Mouse (Mus musculus): ENCODE data around the gene Nrde2. TPM values are rescaled to one million over a fixed set of nuclear protein-coding genes. Genes with fewer than 3 reads are reported as not detected.

Gene Nrde2
- 1.5 and 4.5 TPM in 2 replicates for polyA plus RNA-seq (2012; ENCODE audit: insufficient read depth, low replicate concordance)

GRCm38 (mm10) chr12:100159261-100159975 is at the start of gene Nrde2:
Gene Nrde2 (minus strand): TSS chr12:100159653.
- peaks cover 18% of the 10 kb centered on the region for H3K4me1 ChIP-seq
- H3K4me3 ChIP-seq (replicated peaks), result peak within 1 kb of the TSS; percentile 95
- TF ChIP-seq GATA1 (IDR thresholded peaks at IDR 0.05; ENCODE audit: borderline replicate concordance, low read length) (no peak), FLI1 (IDR thresholded peaks at IDR 0.05; ENCODE audit: low read length) (no peak)
- 0 out of 2 replicates have a peak, but pooled peaks cover 3% of the 10 kb centered on the region for H3K9me3 ChIP-seq
- H3K27me3 ChIP-seq (replicated peaks), result no peaks in the 10 kb centered on the region
- H3K36me3 ChIP-seq (replicated peaks; ENCODE audit: low read length), result peaks cover 31% of the 10 kb centered on the region

- peak overlapping the region; percentile 12 for H3K4me3 ChIP-seq (replicated peaks)
- peaks cover 83% of the 10 kb centered on the region for H3K36me3 ChIP-seq (replicated peaks; ENCODE audit: low read length)
- no peak for TF ChIP-seq FLI1 (IDR thresholded peaks at IDR 0.05; ENCODE audit: low read length)
- TF ChIP-seq GATA1 (IDR thresholded peaks at IDR 0.05; ENCODE audit: borderline replicate concordance, low read length), result no peak
- no peaks in the 10 kb centered on the region for H3K9me3 ChIP-seq
- H3K27me3 ChIP-seq (replicated peaks), result no peaks in the 10 kb centered on the region
- peaks cover 90% of the 10 kb centered on the region for H3K4me1 ChIP-seq
These were observed 47.5 kb upstream of the Nrde2 start for GRCm38 (mm10) chr12:100206926-100207325.

GRCm38 (mm10) chr12:100206521-100206920 is 47.1 kb upstream of the Nrde2 start:
- peaks cover 87% of the 10 kb centered on the region for H3K4me1 ChIP-seq
- TF ChIP-seq FLI1 (IDR thresholded peaks at IDR 0.05; ENCODE audit: low read length), result no peak
- TF ChIP-seq GATA1 (IDR thresholded peaks at IDR 0.05; ENCODE audit: borderline replicate concordance, low read length), result no peak

GRCm38 (mm10) chr12:100205156-100205555 is 45.7 kb upstream of the Nrde2 start:
- TF ChIP-seq GATA1 (IDR thresholded peaks at IDR 0.05; ENCODE audit: borderline replicate concordance, low read length), result no peak
- no peak for TF ChIP-seq FLI1 (IDR thresholded peaks at IDR 0.05; ENCODE audit: low read length)
- H3K36me3 ChIP-seq (replicated peaks; ENCODE audit: low read length), result peaks cover 79% of the 10 kb centered on the region
- H3K27me3 ChIP-seq (replicated peaks), result no peaks in the 10 kb centered on the region
- no peak overlapping the region for H3K4me3 ChIP-seq (replicated peaks)
- no peaks in the 10 kb centered on the region for H3K9me3 ChIP-seq
- H3K4me1 ChIP-seq, result peaks cover 76% of the 10 kb centered on the region

More at GRCm38 (mm10) chr12:100206521-100206920, 47.1 kb upstream of the Nrde2 start:
- H3K4me3 ChIP-seq (replicated peaks), result no peak overlapping the region
- no peaks in the 10 kb centered on the region for H3K27me3 ChIP-seq (replicated peaks)
- H3K36me3 ChIP-seq (replicated peaks; ENCODE audit: low read length), result peaks cover 83% of the 10 kb centered on the region
- H3K9me3 ChIP-seq, result no peaks in the 10 kb centered on the region

- H3K27me3 ChIP-seq (replicated peaks), result no peaks in the 10 kb centered on the region
- H3K9me3 ChIP-seq, result no peaks in the 10 kb centered on the region
- H3K36me3 ChIP-seq (replicated peaks; ENCODE audit: low read length), result peaks cover 65% of the 10 kb centered on the region
- no peak overlapping the region for H3K4me3 ChIP-seq (replicated peaks)
- TF ChIP-seq FLI1 (IDR thresholded peaks at IDR 0.05; ENCODE audit: low read length) (no peak), GATA1 (IDR thresholded peaks at IDR 0.05; ENCODE audit: borderline replicate concordance, low read length) (no peak)
- H3K4me1 ChIP-seq, result peaks cover 67% of the 10 kb centered on the region
These were observed 44.3 kb upstream of the Nrde2 start for GRCm38 (mm10) chr12:100203759-100204158.

GRCm38 (mm10) chr12:100201838-100202237 is 42.4 kb upstream of the Nrde2 start:
- TF ChIP-seq GATA1 (IDR thresholded peaks at IDR 0.05; ENCODE audit: borderline replicate concordance, low read length) (no peak), FLI1 (IDR thresholded peaks at IDR 0.05; ENCODE audit: low read length) (no peak)
- Histone ChIP-seq H3K4me1 (peaks cover 58% of the 10 kb centered on the region), H3K27me3 (replicated peaks) (no peaks in the 10 kb centered on the region), H3K4me3 (replicated peaks) (peak overlapping the region; percentile 94), H3K9me3 (no peaks in the 10 kb centered on the region), H3K36me3 (replicated peaks; ENCODE audit: low read length) (peaks cover 47% of the 10 kb centered on the region)

- H3K4me3 ChIP-seq (replicated peaks), result peak overlapping the region; percentile 94
- H3K27me3 ChIP-seq (replicated peaks), result no peaks in the 10 kb centered on the region
- peaks cover 42% of the 10 kb centered on the region for H3K36me3 ChIP-seq (replicated peaks; ENCODE audit: low read length)
- H3K4me1 ChIP-seq, result peaks cover 56% of the 10 kb centered on the region
- H3K9me3 ChIP-seq, result no peaks in the 10 kb centered on the region
- no peak for TF ChIP-seq FLI1 (IDR thresholded peaks at IDR 0.05; ENCODE audit: low read length)
- no peak for TF ChIP-seq GATA1 (IDR thresholded peaks at IDR 0.05; ENCODE audit: borderline replicate concordance, low read length)
These were observed 41.9 kb upstream of the Nrde2 start for GRCm38 (mm10) chr12:100201363-100201711.

GRCm38 (mm10) chr12:100200645-100201362 is 41.4 kb upstream of the Nrde2 start:
- peaks cover 36% of the 10 kb centered on the region for H3K36me3 ChIP-seq (replicated peaks; ENCODE audit: low read length)
- H3K27me3 ChIP-seq (replicated peaks), result peaks cover under 1% of the 10 kb centered on the region
- H3K9me3 ChIP-seq, result no peaks in the 10 kb centered on the region
- TF ChIP-seq GATA1 (IDR thresholded peaks at IDR 0.05; ENCODE audit: borderline replicate concordance, low read length) (no peak), FLI1 (IDR thresholded peaks at IDR 0.05; ENCODE audit: low read length) (no peak)
- H3K4me1 ChIP-seq, result peaks cover 52% of the 10 kb centered on the region
- peak overlapping the region; percentile 94 for H3K4me3 ChIP-seq (replicated peaks)

- no peak for TF ChIP-seq FLI1 (IDR thresholded peaks at IDR 0.05; ENCODE audit: low read length)
- TF ChIP-seq GATA1 (IDR thresholded peaks at IDR 0.05; ENCODE audit: borderline replicate concordance, low read length), result no peak
- Histone ChIP-seq H3K4me3 (replicated peaks) (peak overlapping the region; percentile 94), H3K36me3 (replicated peaks; ENCODE audit: low read length) (peaks cover 29% of the 10 kb centered on the region), H3K9me3 (no peaks in the 10 kb centered on the region), H3K4me1 (peaks cover 45% of the 10 kb centered on the region), H3K27me3 (replicated peaks) (peaks cover 2% of the 10 kb centered on the region)
These were observed 40.6 kb upstream of the Nrde2 start for GRCm38 (mm10) chr12:100199891-100200644.

All from megakaryocyte, embryonic 14.5 days (primary cell).